Mouse (Mus musculus): Measurements from ENCODE around the gene Ren1. TPM values are rescaled to one million over a fixed set of nuclear protein-coding genes. Genes with fewer than 3 reads are reported as not detected.

The Ren1 gene
- total RNA-seq, 2 experiments from 2014 or later = 0.24 TPM; not detected in 1

GRCm38 (mm10) chr1:133400014-133400725 is 49.9 kb downstream of the Ren1 start:
- no peak for DNase-seq
- intact Hi-C loops (cut with DNase I) = no loop called here

- DNase-seq = no peak
- intact Hi-C loops (cut with DNase I) = no loop called here
These were observed 53.7 kb downstream of the Ren1 start for GRCm38 (mm10) chr1:133404005-133404404.

DNA sequence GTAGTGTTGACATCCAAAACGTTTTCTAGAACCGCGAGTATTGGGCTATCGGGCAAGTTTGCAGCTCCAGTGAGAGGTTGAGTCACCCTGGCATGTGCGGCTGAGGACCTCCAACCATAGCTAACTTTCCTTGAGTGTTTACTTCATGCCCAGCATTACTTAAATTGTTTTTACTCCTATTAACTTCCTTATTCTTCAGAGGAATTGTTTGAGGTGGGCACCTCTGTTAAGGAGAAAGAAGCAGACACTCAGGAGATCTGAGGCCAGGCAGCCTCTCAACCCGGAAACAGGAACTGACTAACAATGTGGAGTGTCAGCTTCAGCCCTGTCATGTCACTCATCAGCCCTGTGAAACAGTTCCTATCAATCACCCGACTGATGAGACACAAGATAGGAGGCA is 56.3 kb downstream of the Ren1 start:
- intact Hi-C loops (cut with DNase I) = no loop called here
- no peak for DNase-seq

GRCm38 (mm10) chr1:133407436-133407835 is 57.1 kb downstream of the Ren1 start:
- intact Hi-C loops (cut with DNase I) = no loop called here
- DNase-seq = no peak

DNA sequence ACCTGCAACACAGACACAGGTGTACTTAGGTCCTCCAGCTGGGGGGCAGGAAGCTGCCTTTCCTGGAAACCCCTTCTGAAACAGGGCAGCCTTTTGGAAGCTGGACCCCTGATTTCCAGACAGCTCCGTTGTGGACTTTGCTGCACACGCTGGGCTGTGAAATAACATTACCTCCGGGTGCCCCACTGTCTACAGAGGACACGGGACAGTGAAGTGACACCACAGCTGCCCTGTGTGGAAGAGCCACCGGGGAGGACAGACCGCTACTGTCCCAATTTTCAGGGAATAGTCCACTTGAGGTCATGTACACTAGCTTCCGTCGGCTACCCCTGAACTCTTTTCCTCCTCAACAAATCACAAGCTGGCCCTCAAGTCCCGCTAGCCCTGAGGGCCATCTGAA is 58.0 kb downstream of the Ren1 start:
- no peak for DNase-seq
- intact Hi-C loops (cut with DNase I) = no loop called here

GRCm38 (mm10) chr1:133408880-133409516 is 58.7 kb downstream of the Ren1 start:
- intact Hi-C loops (cut with DNase I) = no loop called here
- DNase-seq = no peak

DNA sequence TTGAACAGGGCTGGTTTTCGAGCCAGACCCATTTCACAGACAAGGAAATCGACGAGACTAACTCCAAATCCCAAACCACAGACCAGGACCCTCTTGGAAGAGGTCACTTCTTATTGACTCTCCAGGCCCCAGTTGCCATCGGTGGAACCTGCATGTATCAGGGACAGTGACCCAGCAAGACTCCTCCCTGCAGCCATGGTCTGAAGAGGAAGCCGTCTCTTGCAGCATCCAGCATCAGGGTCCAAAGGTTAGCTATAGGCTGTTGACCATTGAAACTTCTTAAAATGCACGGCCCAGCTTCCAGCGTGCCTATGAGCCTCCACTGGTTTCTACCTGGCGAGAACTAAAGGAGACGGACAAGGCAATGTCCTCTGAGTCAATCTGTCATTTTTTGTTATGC is 59.5 kb downstream of the Ren1 start:
- DNase-seq = no peak
- intact Hi-C loops (cut with DNase I) = no loop called here

Other genes starting within 250 kb of the Ren1 start
- gene Ppp1r15b, start 219.4 kb upstream of the Ren1 start, total RNA-seq (2021) = 10 to 100 TPM; 32.2 to 34.6 TPM
- 10 to 100 TPM; 69.0 to 81.8 TPM for gene Plekha6, start 186.3 kb upstream of the Ren1 start, total RNA-seq (2021)
- not detected for gene Golt1a, start 40.7 kb upstream of the Ren1 start, total RNA-seq (2021)
- gene Kiss1, start 28.6 kb upstream of the Ren1 start, total RNA-seq (2021) = not detected
- under 1 TPM; 0.49 to 0.67 TPM for gene Etnk2, start 13.1 kb downstream of the Ren1 start, total RNA-seq (2021)
- gene Sox13, start 73.9 kb downstream of the Ren1 start, total RNA-seq (2021) = 10 to 100 TPM; 22.3 to 23.9 TPM

All from heart, postnatal 14 days (tissue).